Mouse (Mus musculus) spleen, postnatal 36 days (tissue): ENCODE measurements around the gene Rpl36al.

Experiments
- DNase-seq, 2 experiments: peaks; one replicate each; pipeline ENCODE4 v3.0.0; 2022; ENCODE audit warnings: low spot score in 2 of 2, mixed read lengths in 1 of 2

Gene Rpl36al

DNA sequence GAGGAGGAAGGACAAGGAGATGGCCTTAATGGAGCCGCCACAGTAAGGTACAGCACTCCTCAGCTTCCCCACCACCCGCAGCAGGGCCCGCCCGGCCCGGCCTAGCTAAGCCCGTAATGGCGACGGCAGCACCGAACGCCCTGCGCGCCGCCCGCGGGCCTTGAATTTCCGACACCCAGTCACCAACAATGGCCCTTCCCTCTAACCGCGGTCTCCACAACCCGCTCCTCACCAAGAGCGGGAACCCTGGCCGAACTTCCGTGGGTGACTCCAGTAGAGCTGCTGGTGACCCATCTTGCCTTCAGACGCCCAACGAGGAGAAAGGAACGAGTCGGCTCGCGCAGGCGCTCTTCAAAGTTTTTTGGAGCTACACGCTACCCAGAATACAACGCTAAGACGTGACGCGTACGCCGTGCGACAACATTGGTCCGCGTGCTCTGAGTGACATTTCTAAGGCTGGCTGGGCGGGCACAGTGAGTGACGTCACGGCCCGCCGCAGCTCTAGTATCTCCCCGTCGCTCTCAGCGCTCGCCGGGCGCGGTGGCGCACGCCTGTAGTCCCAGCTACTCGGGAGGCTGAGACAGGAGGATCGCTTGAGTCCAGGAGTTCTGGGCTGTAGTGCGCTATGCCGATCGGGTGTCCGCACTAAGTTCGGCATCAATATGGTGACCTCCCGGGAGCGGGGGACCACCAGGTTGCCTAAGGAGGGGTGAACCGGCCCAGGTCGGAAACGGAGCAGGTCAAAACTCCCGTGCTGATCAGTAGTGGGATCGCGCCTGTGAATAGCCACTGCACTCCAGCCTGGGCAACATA is 24.9 kb downstream of the Rpl36al start, which contains the start of gene Rps29:
TSS of gene Rps29 (minus strand) at position 422 of the 813 bp plus-strand sequence.
- DNase-seq, result peak; percentile 97 to 98

DNA sequence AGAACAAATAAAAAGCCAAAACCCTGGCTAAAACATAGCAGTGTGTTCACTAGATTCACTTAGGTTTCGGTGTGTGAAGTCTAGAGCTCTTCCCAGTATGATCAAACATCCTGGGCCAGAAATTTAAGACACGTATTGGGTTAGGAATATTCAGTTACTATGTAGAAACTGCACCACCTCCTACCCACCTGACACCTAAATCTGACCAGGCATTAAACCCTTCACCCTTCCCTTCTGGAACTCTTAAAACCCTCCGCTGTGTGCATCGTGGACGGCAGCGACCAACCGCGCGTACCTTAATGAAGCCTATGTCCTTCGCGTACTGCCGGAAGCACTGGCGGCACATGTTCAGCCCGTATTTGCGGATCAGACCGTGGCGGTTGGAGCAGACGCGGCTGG is 25.5 kb downstream of the Rpl36al start:
- no peak for DNase-seq

DNA sequence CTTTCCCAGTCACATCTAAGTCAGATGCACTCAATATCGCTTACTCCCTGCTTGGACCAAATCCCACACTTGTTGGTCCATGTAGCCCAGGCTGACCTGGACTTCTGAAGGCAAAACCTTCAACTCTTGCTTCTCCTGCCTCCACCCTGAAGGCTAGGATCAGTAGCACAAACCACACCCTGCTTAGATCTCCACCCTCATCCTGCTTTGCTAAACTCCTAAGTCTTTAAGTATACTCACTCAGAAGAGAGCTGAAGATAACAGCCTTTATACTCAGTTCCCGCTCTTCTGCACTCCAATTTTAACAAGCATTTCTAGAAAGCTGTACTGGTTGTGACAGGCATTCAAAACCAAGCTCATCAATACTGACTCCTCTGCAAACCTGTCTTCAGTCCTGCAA is 26.8 kb downstream of the Rpl36al start:
- no peak for DNase-seq

DNA sequence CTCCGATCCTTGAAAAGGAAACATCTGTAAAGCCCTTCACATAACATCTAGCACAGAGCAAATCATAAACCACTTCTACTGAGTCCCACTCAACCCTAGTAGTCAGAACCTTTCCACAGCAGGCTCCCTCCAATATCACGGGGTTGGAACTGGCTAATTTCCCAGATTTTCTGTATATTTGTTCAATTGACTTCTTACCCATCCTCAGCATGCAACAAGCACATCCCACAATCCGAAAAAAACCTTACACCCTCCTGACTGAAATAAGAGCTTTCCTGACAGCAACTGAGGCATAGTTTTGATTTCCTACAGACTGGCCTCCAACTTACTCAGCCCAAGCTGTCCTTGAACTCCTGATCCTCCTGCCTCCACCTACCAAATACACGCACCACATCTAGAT is 27.4 kb downstream of the Rpl36al start:
- DNase-seq, result no peak

DNA sequence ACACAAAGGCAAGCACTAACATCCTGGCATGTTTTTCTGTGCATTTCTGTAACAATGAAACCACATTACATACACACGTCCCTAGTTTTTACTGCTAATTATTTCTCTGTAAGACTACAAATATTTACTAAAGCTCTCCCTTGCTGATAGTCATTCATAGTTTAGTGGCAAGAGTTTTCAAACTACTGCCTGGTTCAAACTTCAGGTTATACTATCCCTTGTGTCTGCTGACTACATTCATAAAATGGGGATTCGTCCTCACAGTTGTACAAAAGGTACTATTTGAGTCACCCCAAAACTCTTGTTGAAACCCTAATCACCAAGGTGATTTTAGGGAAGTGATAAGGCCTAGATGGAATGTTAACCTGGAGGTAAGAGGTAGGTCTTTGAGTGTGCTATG is 28.0 kb downstream of the Rpl36al start:
- no peak for DNase-seq

DNA sequence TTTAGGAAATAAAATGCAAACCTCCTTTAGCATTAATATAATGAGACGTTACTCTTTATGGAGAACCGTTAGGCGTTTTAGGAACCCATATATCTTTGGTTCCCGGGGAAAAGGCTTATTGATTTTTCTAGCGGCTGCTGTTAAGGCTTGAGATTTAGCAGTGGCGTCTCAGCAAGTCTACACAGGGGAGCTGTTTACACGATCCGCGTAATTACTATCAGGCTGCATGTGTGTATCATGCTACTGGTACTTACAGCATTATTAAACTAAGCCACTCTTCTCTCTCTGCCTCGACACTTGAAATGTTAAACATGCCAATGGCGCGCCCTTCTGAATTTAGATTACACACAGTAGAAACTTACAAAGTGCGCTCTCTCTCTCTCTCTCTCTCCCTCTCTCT is 33.8 kb downstream of the Rpl36al start:
- DNase-seq, result no peak

DNA sequence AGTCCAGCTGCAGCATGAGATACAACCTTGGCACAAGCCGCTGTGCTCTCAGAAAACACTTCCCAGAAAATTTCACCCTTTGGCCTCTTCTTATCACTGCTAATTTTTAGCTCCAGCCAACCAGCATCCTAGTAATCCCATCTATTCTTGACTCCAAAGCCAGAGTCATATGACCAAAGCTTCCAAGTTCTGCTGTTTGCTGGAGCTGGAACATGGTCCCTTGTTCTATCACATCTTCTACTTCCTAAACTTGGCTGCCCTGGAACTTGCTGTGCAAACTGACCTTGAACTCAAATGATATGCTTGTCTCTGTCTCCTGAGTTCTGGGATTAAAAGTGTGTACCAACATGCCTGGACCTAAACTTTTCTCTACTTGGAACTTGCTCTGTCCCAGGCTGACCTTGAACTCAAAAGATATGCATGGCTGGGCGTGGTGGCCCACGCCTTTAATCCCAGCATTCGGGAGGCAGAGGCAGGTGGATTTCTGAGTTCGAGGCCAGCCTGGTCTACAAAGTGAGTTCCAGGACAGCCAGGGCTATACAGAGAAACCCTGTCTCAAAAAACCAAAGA is 36.6 kb downstream of the Rpl36al start:
- no peak for DNase-seq

DNA sequence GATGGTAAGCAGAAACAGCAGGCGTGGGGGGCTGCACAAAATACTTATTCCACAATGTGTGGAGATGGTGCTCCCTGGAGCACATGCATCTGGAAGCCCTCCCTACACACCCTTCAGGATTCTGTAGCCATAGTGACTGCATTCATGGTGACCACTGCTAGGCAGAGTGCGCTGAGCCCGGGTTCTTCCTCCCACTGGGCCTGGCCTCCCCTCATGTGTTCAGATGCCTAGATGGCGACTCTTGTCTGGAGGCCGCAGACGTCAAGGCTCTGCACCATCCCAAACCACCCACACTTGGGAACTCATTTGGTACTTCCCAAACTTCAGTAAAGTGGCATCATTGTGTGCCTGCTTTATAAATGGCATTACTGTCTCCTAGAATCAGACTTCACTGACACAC is 40.4 kb downstream of the Rpl36al start:
- DNase-seq, result no peak

DNA sequence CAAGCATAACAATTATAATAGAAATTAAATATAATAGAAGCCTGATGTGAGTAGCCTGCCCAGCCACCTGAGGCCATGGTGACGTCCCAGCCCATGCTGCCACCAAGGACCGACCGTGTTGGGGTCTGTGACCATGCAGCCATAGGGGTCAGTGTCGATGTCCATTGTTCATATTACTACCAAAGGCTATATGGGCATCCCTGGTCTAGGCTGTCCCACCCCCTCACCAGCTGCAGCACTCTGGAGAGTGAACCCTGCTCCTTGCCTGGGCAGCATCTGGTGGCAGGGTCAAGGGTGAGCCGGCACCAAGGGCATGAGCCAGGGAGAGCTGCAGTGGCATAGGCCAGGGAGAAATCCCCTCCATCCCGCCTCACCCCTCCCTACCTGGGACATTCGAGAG is 44.0 kb downstream of the Rpl36al start:
- DNase-seq, result no peak

DNA sequence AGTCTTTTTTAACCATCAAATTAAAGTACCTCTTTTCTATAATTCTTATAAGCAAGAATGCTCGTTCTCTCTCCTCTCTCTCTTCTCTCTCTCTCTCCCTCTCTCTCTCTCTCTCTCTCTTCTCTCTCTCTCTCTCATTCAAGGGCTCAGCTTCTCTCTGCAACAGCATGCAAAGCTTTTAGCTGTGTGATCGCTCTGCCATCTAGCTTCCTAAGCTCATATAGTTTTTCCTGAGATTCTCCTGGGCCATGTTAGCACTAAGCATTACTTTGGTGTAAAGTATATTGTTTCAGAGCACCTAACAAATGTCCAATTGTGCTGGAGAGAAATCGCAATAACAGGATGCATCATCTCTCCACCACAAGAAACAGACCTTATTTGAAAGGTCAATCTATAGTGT is 44.7 kb downstream of the Rpl36al start:
- no peak for DNase-seq
